Mouse (Mus musculus) megakaryocyte, embryonic 14.5 days (primary cell): ENCODE measurements around the gene Wnt11.

ENCODE experiments used
- FLI1 ChIP-seq: IDR thresholded peaks from 2 replicates; pipeline ENCODE4 v1.6.1; 2012; ENCODE audit warnings: low read length, inconsistent platforms, mixed read lengths
- GATA1 ChIP-seq: IDR thresholded peaks from 3 replicates; pipeline ENCODE4 v1.6.1; 2012; ENCODE audit warnings: mixed read lengths, low read length, inconsistent platforms, borderline replicate concordance

- TF ChIP-seq GATA1 (no peak), FLI1 (no peak)
Observed at GRCm38 (mm10) chr7:98903884-98904283, 69.0 kb downstream of the Wnt11 start.
